In genomic region chr11:86742605-86743004, GRCm38 (mm10) we compare ENCODE assay signal across 15 mouse cellular contexts. TPM values are rescaled to one million over a fixed set of nuclear protein-coding genes. Genes with fewer than 3 reads are reported as not detected.
A peak's percentile ranks its signal among the peaks of the same experiment; 100 is the strongest.
DNase-seq lines count a peak whose midpoint lies in the region; ATAC-seq and TF ChIP-seq lines count a peak whose summit lies in the region.
"Had no signal": no experiment of that assay in that cellular context is flagged by ENCODE, and none has a peak within 500 bp of the region (broad histone marks: within the 10 kb centered on the region; RNA-seq: fewer than 3 reads in every experiment).

No protein-coding gene starts in this region.

- H3K4me2 ChIP-seq in heart, embryonic 11.5 days, result peak overlapping the region; percentile 17
- no peak overlapping the region for H3K4me2 ChIP-seq in stomach, embryonic 14.5 days (replicated peaks; ENCODE audit: low read depth, low read length)
- H3K4me2 ChIP-seq in stomach, postnatal 0 days (replicated peaks; ENCODE audit: low read depth), result no peak overlapping the region
- H3K4me2 ChIP-seq in liver, embryonic 14.5 days (ENCODE audit: low read depth), result peak overlapping the region; percentile 79
- H3K4me2 ChIP-seq: embryonic facial prominence, embryonic 12.5 days had no signal

- peak overlapping the region; percentile 78 for H3K27ac ChIP-seq in heart, embryonic 11.5 days (ENCODE audit: low read depth, low read length)
- no peak overlapping the region for H3K27ac ChIP-seq in stomach, embryonic 14.5 days (ENCODE audit: low read length)
- no peak overlapping the region for H3K27ac ChIP-seq in stomach, postnatal 0 days (replicated peaks)
- peak overlapping the region; percentile 91 for H3K27ac ChIP-seq in liver, embryonic 14.5 days
- H3K27ac ChIP-seq: embryonic facial prominence, embryonic 12.5 days; hindbrain, embryonic 10.5 days had no signal

- no peak overlapping the region for H3K4me3 ChIP-seq in heart, embryonic 11.5 days (ENCODE audit: low read depth, low read length)
- no peak overlapping the region for H3K4me3 ChIP-seq in stomach, embryonic 14.5 days (ENCODE audit: low read depth, low read length)
- no peak overlapping the region for H3K4me3 ChIP-seq in stomach, postnatal 0 days (ENCODE audit: low read depth, low read length)
- H3K4me3 ChIP-seq in liver, embryonic 14.5 days (ENCODE audit: insufficient read depth in 1 of 2, low read depth in 2 of 2, low read length in 2 of 2), result peak overlapping the region in 1 of 2 experiments; percentile 28; a peak in 3 of 4 replicates
- H3K4me3 ChIP-seq: embryonic facial prominence, embryonic 12.5 days; hindbrain, embryonic 10.5 days had no signal

- intact Hi-C loops in heart, postnatal 25 days (cut with DNase I), result no loop called here

- TF ChIP-seq EP300 in stomach, postnatal 0 days (optimal IDR thresholded peaks at IDR 0.05), result no peak
- TF ChIP-seq EP300 in liver, embryonic 14.5 days (IDR thresholded peaks at IDR 0.05; ENCODE audit: low read depth), result peak; percentile 99

- 16% methylated on average over 2 of the region's 2 CpGs for WGBS in heart, embryonic 11.5 days (ENCODE audit: insufficient replicate concordance)
- WGBS in stomach, embryonic 14.5 days, result 44% methylated on average over 2 of the region's 2 CpGs
- WGBS in stomach, postnatal 0 days, result 30% methylated on average over 2 of the region's 2 CpGs
- WGBS in liver, embryonic 14.5 days (ENCODE audit: insufficient replicate concordance), result 4% methylated on average over 2 of the region's 2 CpGs

- no peaks in the 10 kb centered on the region for H3K27me3 ChIP-seq in heart, embryonic 11.5 days (ENCODE audit: control insufficient read depth, insufficient read depth, low read length)
- H3K27me3 ChIP-seq in stomach, embryonic 14.5 days (ENCODE audit: control insufficient read depth, insufficient read depth, low read length), result no peaks in the 10 kb centered on the region
- no peaks in the 10 kb centered on the region for H3K27me3 ChIP-seq in stomach, postnatal 0 days (ENCODE audit: control insufficient read depth, insufficient read depth, low read length)
- H3K27me3 ChIP-seq in liver, embryonic 14.5 days (ENCODE audit: control insufficient read depth, insufficient read depth, low read length), result no peaks in the 10 kb centered on the region
- H3K27me3 ChIP-seq: embryonic facial prominence, embryonic 12.5 days; Patski had no signal

- H3K9me3 ChIP-seq in heart, embryonic 11.5 days (replicated peaks; ENCODE audit: control insufficient read depth, low read length), result no peaks in the 10 kb centered on the region
- no peaks in the 10 kb centered on the region for H3K9me3 ChIP-seq in stomach, embryonic 14.5 days (ENCODE audit: control insufficient read depth, low read depth, low read length)
- no peaks in the 10 kb centered on the region for H3K9me3 ChIP-seq in stomach, postnatal 0 days (ENCODE audit: control insufficient read depth, low read length)
- H3K9me3 ChIP-seq in liver, embryonic 14.5 days (ENCODE audit: control insufficient read depth, low read length), result no peaks in the 10 kb centered on the region
- H3K9me3 ChIP-seq: embryonic facial prominence, embryonic 12.5 days; hindbrain, embryonic 10.5 days had no signal

- H3K4me1 ChIP-seq in heart, embryonic 11.5 days (ENCODE audit: control insufficient read depth, insufficient read depth, low read length), result peaks cover 42% of the 10 kb centered on the region
- H3K4me1 ChIP-seq in stomach, embryonic 14.5 days (ENCODE audit: control insufficient read depth, insufficient read depth, low read length), result peaks cover 12% of the 10 kb centered on the region
- peaks cover 9% of the 10 kb centered on the region; the same call in 1 of the 2 replicates for H3K4me1 ChIP-seq in stomach, postnatal 0 days (replicated peaks; ENCODE audit: control insufficient read depth, insufficient read depth)
- peaks cover 68 to 85% of the 10 kb centered on the region in 2 experiments for H3K4me1 ChIP-seq in liver, embryonic 14.5 days (replicated peaks; ENCODE audit: control insufficient read depth in 2 of 2, insufficient read depth in 2 of 2, low read length in 1 of 2)
- H3K4me1 ChIP-seq: embryonic facial prominence, embryonic 12.5 days; hindbrain, embryonic 10.5 days had no signal

- no peak for DNase-seq in heart, postnatal 25 days (ENCODE audit: low spot score)
- DNase-seq in stomach, postnatal 0 days (ENCODE audit: low spot score), result no peak
- peak; percentile 96 to 98 (median 97) for DNase-seq in liver, embryonic 14.5 days (ENCODE audit: low read depth in 3 of 3, low spot score in 3 of 3)
- DNase-seq in lung, adult 18-20 months, result no peak
- DNase-seq in cerebellum, postnatal 25 days, result no peak
- DNase-seq in layer of hippocampus, postnatal 25 days (ENCODE audit: extremely low spot score in 1 of 2, low spot score in 1 of 2), result no peak
- DNase-seq: adrenal gland, adult 8-10 months; cerebellum, adult 11-12 months; forebrain, postnatal 0 days; lung, postnatal 4 days had no signal

- no peak for TF ChIP-seq CTCF in stomach, postnatal 0 days (IDR thresholded peaks at IDR 0.05; ENCODE audit: low read depth)
- no peak for TF ChIP-seq CTCF in liver, embryonic 14.5 days (IDR thresholded peaks at IDR 0.05; ENCODE audit: low read depth)

- no peaks in the 10 kb centered on the region for H3K36me3 ChIP-seq in heart, embryonic 11.5 days (ENCODE audit: control insufficient read depth, insufficient read depth, low read length)
- no peaks in the 10 kb centered on the region for H3K36me3 ChIP-seq in stomach, embryonic 14.5 days (ENCODE audit: control insufficient read depth, insufficient read depth, low read length)
- no peaks in the 10 kb centered on the region for H3K36me3 ChIP-seq in stomach, postnatal 0 days (ENCODE audit: control insufficient read depth, insufficient read depth, low read length)
- no peaks in the 10 kb centered on the region; the same call in 1 of the 2 replicates for H3K36me3 ChIP-seq in liver, embryonic 14.5 days (replicated peaks; ENCODE audit: control insufficient read depth, insufficient read depth, low read depth)
- H3K36me3 ChIP-seq: embryonic facial prominence, embryonic 12.5 days had no signal

- ATAC-seq in heart, embryonic 11.5 days (replicated peaks; ENCODE audit: insufficient number of reproducible peaks, low FRiP score, low TSS enrichment), result peak; percentile 95
- peak; percentile 75; the same call in 1 of the 2 replicates for ATAC-seq in stomach, embryonic 14.5 days (ENCODE audit: insufficient number of reproducible peaks, insufficient read depth, low FRiP score, low read depth)
- no peak for ATAC-seq in stomach, postnatal 0 days (ENCODE audit: low FRiP score, low TSS enrichment)
- ATAC-seq in liver, embryonic 14.5 days (ENCODE audit: insufficient read depth), result peak; percentile 98
- ATAC-seq: forebrain, postnatal 0 days; Patski had no signal

- no peak overlapping the region for H3K9ac ChIP-seq in heart, embryonic 11.5 days (ENCODE audit: low read depth, low read length)
- no peak overlapping the region for H3K9ac ChIP-seq in stomach, embryonic 14.5 days (replicated peaks; ENCODE audit: low read depth, low read length)
- H3K9ac ChIP-seq in stomach, postnatal 0 days (ENCODE audit: low read length), result no peak overlapping the region
- H3K9ac ChIP-seq in liver, embryonic 14.5 days (replicated peaks), result peak overlapping the region; percentile 60
- H3K9ac ChIP-seq: embryonic facial prominence, embryonic 12.5 days; forebrain, postnatal 0 days had no signal

RNA-seq across cellular contexts. Expression of gene Cltc, which starts 14.8 kb away (rescaled TPM):
- polyA plus RNA-seq in heart, embryonic 11.5 days (2014; fragmentation: Nextera tagmentation; extraction: Ambion mirVana), result 186 and 228 TPM in 2 replicates
- total RNA-seq in heart, postnatal 25 days (2021), result 100 to 1,000 TPM; 136 to 155 TPM
- polyA plus RNA-seq in stomach, embryonic 14.5 days (2014; fragmentation: Nextera tagmentation; extraction: Ambion mirVana), result 175 and 182 TPM in 2 replicates
- 63.8 and 64.5 TPM in 2 replicates for polyA plus RNA-seq in stomach, postnatal 0 days (2015; fragmentation: Nextera tagmentation; extraction: Ambion mirVana)
- 66.9 and 70.0 TPM in 2 replicates for polyA plus RNA-seq in liver, embryonic 14.5 days (2012; rRNA removed)
- 95.9 and 109 TPM in 2 replicates for polyA plus RNA-seq in liver, embryonic 14.5 days (2014; fragmentation: Nextera tagmentation; extraction: Ambion mirVana)
- total RNA-seq in layer of hippocampus, postnatal 25 days (2021), result 100 to 1,000 TPM; 453 to 461 TPM

RNA-seq across cellular contexts. Expression of gene Ptrh2, which starts 58.8 kb away (rescaled TPM):
- 21.5 and 22.7 TPM in 2 replicates for polyA plus RNA-seq in heart, embryonic 11.5 days (2014; fragmentation: Nextera tagmentation; extraction: Ambion mirVana)
- 1 to 10 TPM; 6.3 to 6.5 TPM for total RNA-seq in heart, postnatal 25 days (2021)
- polyA plus RNA-seq in stomach, embryonic 14.5 days (2014; fragmentation: Nextera tagmentation; extraction: Ambion mirVana), result 36.1 and 37.6 TPM in 2 replicates
- 19.4 and 19.8 TPM in 2 replicates for polyA plus RNA-seq in stomach, postnatal 0 days (2015; fragmentation: Nextera tagmentation; extraction: Ambion mirVana)
- polyA plus RNA-seq in liver, embryonic 14.5 days (2012; rRNA removed), result 5.9 and 10.5 TPM in 2 replicates
- 19.2 and 20.9 TPM in 2 replicates for polyA plus RNA-seq in liver, embryonic 14.5 days (2014; fragmentation: Nextera tagmentation; extraction: Ambion mirVana)
- total RNA-seq in layer of hippocampus, postnatal 25 days (2021), result 1 to 10 TPM; 8.9 to 9.8 TPM

RNA-seq across cellular contexts. Expression of gene Vmp1, which starts 59.0 kb away (rescaled TPM):
- 112 and 120 TPM in 2 replicates for polyA plus RNA-seq in heart, embryonic 11.5 days (2014; fragmentation: Nextera tagmentation; extraction: Ambion mirVana)
- total RNA-seq in heart, postnatal 25 days (2021), result 10 to 100 TPM; 63.1 to 66.1 TPM
- polyA plus RNA-seq in stomach, embryonic 14.5 days (2014; fragmentation: Nextera tagmentation; extraction: Ambion mirVana), result 145 and 157 TPM in 2 replicates
- polyA plus RNA-seq in stomach, postnatal 0 days (2015; fragmentation: Nextera tagmentation; extraction: Ambion mirVana), result 162 and 181 TPM in 2 replicates
- polyA plus RNA-seq in liver, embryonic 14.5 days (2012; rRNA removed), result 26.9 and 33.1 TPM in 2 replicates
- polyA plus RNA-seq in liver, embryonic 14.5 days (2014; fragmentation: Nextera tagmentation; extraction: Ambion mirVana), result 94.2 and 98.4 TPM in 2 replicates
- 100 to 1,000 TPM; 117 to 132 TPM for total RNA-seq in layer of hippocampus, postnatal 25 days (2021)

Comparison
In these comparisons a context has a peak if more than half of its experiments do, and no peak if none do; other contexts are left out.
1. H3K27ac ChIP-seq: peak in heart, embryonic 11.5 days (single experiment) and liver, embryonic 14.5 days (single experiment); none in stomach, embryonic 14.5 days (single experiment) and stomach, postnatal 0 days (single experiment).
2. H3K4me2 ChIP-seq: peak in heart, embryonic 11.5 days (single experiment) and liver, embryonic 14.5 days (single experiment); none in stomach, embryonic 14.5 days (single experiment) and stomach, postnatal 0 days (single experiment).
3. DNase-seq: peak in liver, embryonic 14.5 days (3 of 3); none in heart, postnatal 25 days (single experiment), stomach, postnatal 0 days (single experiment), lung, adult 18-20 months (0 of 2), cerebellum, postnatal 25 days (0 of 2) and layer of hippocampus, postnatal 25 days (0 of 2).